Mouse (Mus musculus) olfactory bulb, adult 2 months (tissue): ENCODE data around the gene Pqlc3.

ENCODE experiments used
- CTCF ChIP-seq: fragments of 200-500 bp; IDR thresholded peaks from 2 replicates; pipeline ENCODE4 v1.5.1; 2012; ENCODE audit warnings: low read depth, mild to moderate bottlenecking, low read length, moderate library complexity; ENCODE audit not compliant: insufficient read depth
- POLR2A ChIP-seq: fragments of 200-500 bp; IDR thresholded peaks from 2 replicates; pipeline ENCODE4 v1.6.1; 2012; ENCODE audit warnings: mild to moderate bottlenecking, low read depth, low read length, moderate library complexity; ENCODE audit not compliant: insufficient read depth

DNA sequence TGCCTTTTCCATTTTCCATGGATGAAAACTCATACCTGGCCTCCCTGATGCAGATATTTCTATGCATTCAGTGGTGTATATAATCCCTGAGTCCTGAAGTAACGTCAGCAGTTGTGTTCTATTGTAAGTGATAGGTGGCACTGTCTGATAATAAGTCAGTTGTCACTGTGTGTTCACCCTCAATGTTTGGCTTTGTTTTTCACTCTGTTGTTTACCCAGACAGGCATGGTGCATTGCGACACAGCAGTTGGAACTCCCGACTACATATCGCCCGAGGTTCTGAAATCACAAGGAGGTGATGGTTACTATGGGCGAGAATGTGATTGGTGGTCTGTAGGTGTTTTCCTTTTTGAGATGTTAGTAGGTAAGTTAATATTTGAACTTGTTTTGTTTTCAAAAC is 52.0 kb downstream of the Pqlc3 start:
- no peak for TF ChIP-seq CTCF
- TF ChIP-seq POLR2A: no peak
